Mouse (Mus musculus) left cerebral cortex, adult 9 months (tissue): Measurements from ENCODE around the gene Nabp2.

Experiments
- DNase-seq, 2 experiments: peaks; one replicate each; pipeline ENCODE4 v3.0.0; 2022; ENCODE audit warnings: low spot score in 2 of 2

Nabp2 gene

GRCm38 (mm10) chr10:128388941-128389340, 22.4 kb downstream of the Nabp2 start:
- DNase-seq, result no peak

GRCm38 (mm10) chr10:128385902-128386301, 25.4 kb downstream of the Nabp2 start:
- no peak for DNase-seq

DNA sequence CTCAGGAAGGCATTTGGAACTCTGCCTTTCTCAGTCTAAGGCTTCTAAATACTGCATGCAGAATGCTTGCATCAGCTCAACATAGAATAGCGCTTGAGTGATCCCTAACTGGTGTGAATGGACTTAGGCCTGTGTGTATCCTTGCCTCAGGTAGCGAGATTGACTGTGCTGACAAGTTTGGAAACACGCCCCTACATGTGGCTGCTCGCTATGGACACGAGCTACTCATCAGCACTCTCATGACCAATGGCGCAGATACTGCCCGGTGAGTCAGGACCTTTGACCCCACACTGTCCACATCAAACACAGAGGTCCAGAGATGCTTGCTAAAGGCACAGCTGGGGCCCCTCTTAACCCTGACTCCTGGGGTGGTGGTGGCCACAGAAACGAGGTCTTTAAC, 28.8 kb downstream of the Nabp2 start:
- no peak for DNase-seq

DNA sequence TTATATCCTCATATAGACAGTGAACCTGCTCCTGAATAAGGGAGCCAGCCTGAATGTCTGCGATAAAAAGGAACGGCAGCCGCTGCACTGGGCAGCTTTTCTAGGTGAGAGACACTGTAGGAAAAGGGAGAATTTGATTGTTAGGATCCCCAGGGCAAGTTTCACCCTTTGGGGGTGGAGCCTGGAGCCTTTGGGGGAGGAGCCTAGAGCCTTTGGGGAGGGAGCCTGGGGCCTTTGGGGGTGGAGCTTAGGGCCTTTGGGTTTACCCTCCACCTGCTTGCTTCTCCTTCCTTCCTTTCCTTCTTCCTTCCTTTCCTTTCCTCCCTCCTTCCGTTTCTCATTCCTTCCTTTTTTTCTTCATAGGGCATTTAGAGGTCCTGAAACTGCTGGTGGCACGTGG, 30.7 kb downstream of the Nabp2 start:
- no peak for DNase-seq

DNA sequence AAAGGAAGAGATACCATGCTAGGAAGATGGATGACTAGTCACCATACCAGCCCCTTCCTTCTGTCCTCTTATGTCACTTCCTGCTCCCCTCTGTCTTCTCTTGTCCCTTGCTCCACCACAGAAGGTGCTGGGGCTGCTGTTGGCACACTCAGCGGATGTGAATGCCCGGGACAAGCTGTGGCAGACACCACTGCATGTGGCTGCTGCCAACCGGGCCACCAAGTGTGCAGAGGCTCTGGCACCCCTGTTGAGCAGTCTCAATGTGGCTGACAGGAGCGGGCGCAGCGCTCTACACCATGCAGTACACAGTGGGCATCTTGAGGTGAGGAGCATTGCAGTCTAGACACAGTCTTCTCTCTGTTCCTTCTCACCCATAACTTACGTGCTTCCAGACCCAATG, 32.0 kb downstream of the Nabp2 start:
- no peak for DNase-seq

- DNase-seq, result no peak
Observed at GRCm38 (mm10) chr10:128378462-128378861, 32.8 kb downstream of the Nabp2 start.

DNA sequence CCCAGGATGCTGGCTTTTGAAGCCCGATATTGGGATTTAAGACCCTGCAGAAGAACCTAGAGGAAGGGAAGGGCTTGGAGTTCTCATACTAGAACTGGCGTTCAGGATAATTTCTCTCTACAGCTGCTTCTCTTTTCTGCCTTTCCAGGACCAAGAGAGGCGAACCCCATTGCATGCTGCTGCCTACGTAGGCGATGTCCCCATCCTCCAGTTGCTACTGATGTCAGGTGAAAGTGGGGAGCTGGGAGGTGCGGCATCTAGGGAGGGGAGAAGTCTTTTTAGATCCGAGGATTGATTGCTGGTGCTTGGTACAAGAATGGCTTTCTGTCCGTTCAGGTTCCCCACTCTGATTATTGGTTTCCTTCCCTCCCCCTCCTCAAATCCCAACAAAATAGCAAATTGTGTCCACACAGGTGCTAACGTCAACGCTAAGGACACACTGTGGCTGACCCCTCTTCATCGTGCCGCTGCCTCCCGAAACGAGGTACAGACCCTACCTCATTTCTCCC, 33.3 kb downstream of the Nabp2 start:
- DNase-seq, result no peak

DNA sequence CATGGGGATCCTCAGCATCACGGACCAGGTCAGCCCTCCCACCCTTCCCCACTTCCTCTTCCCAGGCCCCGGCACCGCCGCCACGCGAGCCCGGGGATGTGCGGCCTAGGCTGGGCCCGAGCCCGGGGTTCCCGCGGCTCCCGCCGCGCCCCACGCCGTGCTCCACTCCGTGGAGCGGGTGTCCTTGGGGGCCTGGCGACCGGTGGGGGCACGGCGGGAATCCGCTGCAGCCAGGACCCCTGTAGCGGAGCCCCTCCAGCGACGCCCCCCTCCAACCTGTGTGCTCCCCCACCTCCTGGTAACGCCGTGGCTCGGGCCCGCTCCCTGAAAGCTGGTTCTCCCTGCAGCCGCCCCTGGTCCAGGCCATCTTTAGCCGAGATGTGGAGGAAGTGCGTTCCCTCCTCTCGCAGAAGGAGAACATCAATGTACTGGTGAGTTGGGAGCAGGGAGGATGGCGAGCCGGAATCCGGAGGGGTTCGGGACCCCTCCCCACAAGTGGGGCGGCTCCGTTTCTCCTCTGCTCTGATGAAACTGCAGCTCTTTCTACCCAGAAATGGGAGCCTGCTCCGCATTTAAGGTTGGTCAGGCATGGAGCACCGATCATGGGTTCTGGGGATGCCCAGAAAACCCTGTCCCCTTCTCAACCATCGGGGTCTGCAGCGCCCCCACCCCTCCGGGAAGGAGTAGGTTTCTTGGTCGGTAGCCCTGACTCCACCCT, 33.9 kb downstream of the Nabp2 start:
- no peak for DNase-seq

DNA sequence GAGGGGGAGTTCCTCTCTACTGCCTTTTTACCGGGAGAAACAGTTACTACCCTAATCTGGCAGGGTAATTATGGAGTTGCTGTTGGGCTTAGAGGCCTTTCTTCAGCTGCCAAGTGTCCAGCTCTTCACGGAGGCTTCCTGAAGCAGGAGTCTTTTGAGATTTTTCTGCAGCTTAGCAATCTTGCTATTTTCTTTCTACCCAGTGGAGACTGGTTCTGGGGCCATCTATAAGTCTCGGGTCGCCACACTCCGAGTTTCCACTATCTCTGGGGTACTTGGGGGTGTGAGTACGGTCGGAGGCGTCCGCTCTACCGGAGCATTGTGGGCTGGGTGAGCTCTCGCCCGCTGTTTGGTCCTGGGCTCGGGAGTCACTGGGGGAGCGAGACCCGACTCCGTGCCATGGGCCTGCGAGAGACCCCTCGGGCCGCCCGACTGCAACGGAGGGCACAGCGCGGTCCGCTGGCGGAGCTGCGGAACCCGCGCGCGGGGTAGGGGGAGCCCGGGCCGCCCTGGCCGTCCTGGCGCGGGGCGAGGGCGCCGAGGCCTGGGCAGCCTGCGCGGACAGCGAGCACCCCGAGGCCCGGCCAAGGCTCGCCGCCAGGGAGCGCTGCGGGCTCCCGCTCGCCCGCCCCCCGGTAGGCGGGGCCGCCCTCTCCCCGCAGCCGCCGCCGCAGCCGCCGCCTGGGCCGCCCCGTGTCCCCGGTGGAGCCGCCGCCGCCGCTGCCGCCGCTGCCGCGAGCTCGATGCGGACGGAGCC, 34.7 kb downstream of the Nabp2 start, which contains the start of gene Ankrd52:
Gene Ankrd52 (plus strand): TSS at position 661 of the 757 bp plus-strand sequence.
- DNase-seq, result peak in 1 of 2 experiments; percentile 70

GRCm38 (mm10) chr10:128376099-128376454, 35.2 kb downstream of the Nabp2 start:
- DNase-seq, result no peak

DNA sequence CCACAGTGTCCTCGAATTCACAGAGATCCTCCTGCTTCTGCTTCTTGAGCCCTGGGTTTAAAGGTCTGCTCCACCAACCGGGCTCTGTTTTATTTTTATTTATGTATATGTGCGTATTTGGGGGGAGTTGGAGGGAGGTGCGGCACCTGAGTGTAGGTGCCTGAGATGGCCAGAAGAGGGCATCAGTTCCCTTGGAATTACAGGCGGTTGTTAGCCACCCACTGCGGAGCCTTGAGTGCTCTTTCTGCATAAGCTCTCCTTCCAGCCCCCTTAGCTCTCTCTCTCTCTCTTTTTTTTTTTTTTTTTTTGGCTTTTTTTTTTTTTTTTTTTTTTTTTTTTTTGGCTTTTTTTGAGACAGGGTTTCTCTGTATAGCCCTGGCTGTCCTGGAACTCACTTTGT, 36.9 kb downstream of the Nabp2 start:
- no peak for DNase-seq

GRCm38 (mm10) chr10:128372989-128373748, 38.1 kb downstream of the Nabp2 start:
- no peak for DNase-seq

GRCm38 (mm10) chr10:128372142-128372541, 39.1 kb downstream of the Nabp2 start:
- DNase-seq, result no peak

- DNase-seq, result no peak
Observed at GRCm38 (mm10) chr10:128370601-128371000, 40.7 kb downstream of the Nabp2 start.

- no peak for DNase-seq
Observed at GRCm38 (mm10) chr10:128370021-128370420, 41.3 kb downstream of the Nabp2 start.

DNA sequence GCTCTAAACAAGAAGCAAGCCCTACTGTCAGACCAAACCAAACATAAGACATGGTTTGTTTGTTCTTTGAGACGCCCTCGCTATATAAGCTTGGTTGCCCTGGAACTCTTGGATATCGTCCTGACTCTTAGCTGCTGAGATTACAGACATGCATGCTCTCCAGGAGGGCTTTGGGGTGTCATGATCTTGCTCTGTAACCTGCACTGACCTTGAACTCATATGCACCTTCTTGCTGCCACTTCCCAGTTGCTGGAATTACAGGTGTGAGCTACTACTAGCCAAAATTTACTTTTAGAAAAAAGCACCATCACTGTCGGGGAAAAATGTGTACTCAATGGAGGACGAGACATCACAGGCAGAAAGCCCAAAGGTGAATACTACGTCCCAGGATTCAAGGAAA, 41.7 kb downstream of the Nabp2 start:
- DNase-seq, result no peak

- DNase-seq, result no peak
Observed at GRCm38 (mm10) chr10:128369218-128369543, 42.1 kb downstream of the Nabp2 start.

GRCm38 (mm10) chr10:128368402-128369217, 42.7 kb downstream of the Nabp2 start, which contains the start of gene Coq10a:
Gene Coq10a (minus strand): TSS chr10:128368997.
- DNase-seq, result peak; percentile 93 to 95

- no peak for DNase-seq
Observed at GRCm38 (mm10) chr10:128367899-128368401, 43.3 kb downstream of the Nabp2 start.

- peak in 1 of 2 experiments; percentile 47 for DNase-seq
Observed at GRCm38 (mm10) chr10:128362568-128362967, 48.7 kb downstream of the Nabp2 start.

GRCm38 (mm10) chr10:128361836-128362235, 49.5 kb downstream of the Nabp2 start:
- no peak for DNase-seq
